Mouse (Mus musculus): Measurements from ENCODE around the gene Dmrt2. TPM values are rescaled to one million over a fixed set of nuclear protein-coding genes. Genes with fewer than 3 reads are reported as not detected.

The Dmrt2 gene
- polyA plus RNA-seq, 1 experiment from 2014 or later = 1.6 TPM

GRCm38 (mm10) chr19:25714927-25715326 is 42.7 kb downstream of the Dmrt2 start:
- 69% methylated on average over 2 of the region's 2 CpGs for WGBS
- H3K9ac ChIP-seq = no peak overlapping the region
- H3K27ac ChIP-seq = no peak overlapping the region

GRCm38 (mm10) chr19:25722616-25723015 is 50.4 kb downstream of the Dmrt2 start:
- no peak overlapping the region for H3K4me3 ChIP-seq
- WGBS = 42% methylated on average over 5 of the region's 5 CpGs
- no peak overlapping the region for H3K27ac ChIP-seq

More at GRCm38 (mm10) chr19:25714927-25715326, 42.7 kb downstream of the Dmrt2 start:
- ATAC-seq (ENCODE audit: borderline replicate concordance, extremely low read depth, low FRiP score, low TSS enrichment) = no peak
- no peaks in the 10 kb centered on the region for H3K27me3 ChIP-seq
- no peaks in the 10 kb centered on the region for H3K9me3 ChIP-seq
- no peak overlapping the region for H3K4me3 ChIP-seq
- H3K4me2 ChIP-seq = no peak overlapping the region
- no peaks in the 10 kb centered on the region for H3K36me3 ChIP-seq
- H3K4me1 ChIP-seq = no peaks in the 10 kb centered on the region

More at GRCm38 (mm10) chr19:25722616-25723015, 50.4 kb downstream of the Dmrt2 start:
- no peaks in the 10 kb centered on the region for H3K4me1 ChIP-seq
- H3K27me3 ChIP-seq = no peaks in the 10 kb centered on the region
- no peak overlapping the region for H3K4me2 ChIP-seq
- ATAC-seq (ENCODE audit: borderline replicate concordance, extremely low read depth, low FRiP score, low TSS enrichment) = no peak
- H3K36me3 ChIP-seq = no peaks in the 10 kb centered on the region
- no peak overlapping the region for H3K9ac ChIP-seq
- no peaks in the 10 kb centered on the region for H3K9me3 ChIP-seq

Other genes with a start within 250 kb of the Dmrt2 start
- gene Dmrt1, start 166.8 kb upstream of the Dmrt2 start, polyA plus RNA-seq (2015; fragmentation: Nextera tagmentation; extraction: Ambion mirVana) = not detected in 2 replicates
- 0.29 and 0.43 TPM in 2 replicates for gene Dmrt3, start 62.1 kb upstream of the Dmrt2 start, polyA plus RNA-seq (2015; fragmentation: Nextera tagmentation; extraction: Ambion mirVana)

All from lung, embryonic 15.5 days (tissue).